Mouse (Mus musculus) erythroblast, embryonic 14.5 days (primary cell): Measurements from ENCODE around the gene Hes5.

ENCODE experiments used
- GATA1 ChIP-seq: IDR thresholded peaks from 2 replicates; pipeline ENCODE4 v1.6.1; 2012; ENCODE audit warnings: low read length, inconsistent platforms, mixed read lengths
- TAL1 ChIP-seq: IDR thresholded peaks from 3 replicates; pipeline ENCODE4 v1.6.1; 2012; ENCODE audit warnings: low read length, inconsistent platforms, mixed read lengths

GRCm38 (mm10) chr4:154967173-154967572 is 6.5 kb downstream of the Hes5 start:
- TF ChIP-seq GATA1 (no peak), TAL1 (no peak)
